Mouse (Mus musculus): Measurements from ENCODE around the gene Sh3gl1. TPM values are rescaled to one million over a fixed set of nuclear protein-coding genes. Genes with fewer than 3 reads are reported as not detected.

Gene Sh3gl1
- polyA plus RNA-seq, 1 experiment from 2014 or later = 127 TPM

- whole genome bisulfite sequencing = 69% methylated on average over 4 of the region's 4 CpGs
Observed at GRCm38 (mm10) chr17:56055945-56056678, 19.7 kb upstream of the Sh3gl1 start.

GRCm38 (mm10) chr17:56054938-56055337 is 18.5 kb upstream of the Sh3gl1 start:
- ATAC-seq (ENCODE audit: insufficient number of reproducible peaks, insufficient read depth, low FRiP score, low read depth) = no peak
- H3K4me2 ChIP-seq (replicated peaks; ENCODE audit: low read depth, low read length) = no peak overlapping the region
- H3K36me3 ChIP-seq (ENCODE audit: control insufficient read depth, insufficient read depth, low read length) = peaks cover 50% of the 10 kb centered on the region
- no peak overlapping the region for H3K9ac ChIP-seq (replicated peaks; ENCODE audit: low read depth, low read length)
- H3K27ac ChIP-seq (ENCODE audit: low read length) = no peak overlapping the region
- no peaks in the 10 kb centered on the region for H3K4me1 ChIP-seq (ENCODE audit: control insufficient read depth, insufficient read depth, low read length)
- H3K9me3 ChIP-seq (ENCODE audit: control insufficient read depth, low read depth, low read length) = no peaks in the 10 kb centered on the region
- H3K27me3 ChIP-seq (ENCODE audit: control insufficient read depth, insufficient read depth, low read length) = no peaks in the 10 kb centered on the region
- no peak overlapping the region for H3K4me3 ChIP-seq (ENCODE audit: low read depth, low read length)

More at GRCm38 (mm10) chr17:56055945-56056678, 19.7 kb upstream of the Sh3gl1 start:
- peaks cover 54% of the 10 kb centered on the region for H3K36me3 ChIP-seq (ENCODE audit: control insufficient read depth, insufficient read depth, low read length)
- no peak overlapping the region for H3K4me3 ChIP-seq (ENCODE audit: low read depth, low read length)
- ATAC-seq (ENCODE audit: insufficient number of reproducible peaks, insufficient read depth, low FRiP score, low read depth) = no peak
- H3K27ac ChIP-seq (ENCODE audit: low read length) = no peak overlapping the region
- H3K9me3 ChIP-seq (ENCODE audit: control insufficient read depth, low read depth, low read length) = no peaks in the 10 kb centered on the region
- H3K4me2 ChIP-seq (replicated peaks; ENCODE audit: low read depth, low read length) = no peak overlapping the region
- H3K9ac ChIP-seq (replicated peaks; ENCODE audit: low read depth, low read length) = no peak overlapping the region
- H3K27me3 ChIP-seq (ENCODE audit: control insufficient read depth, insufficient read depth, low read length) = no peaks in the 10 kb centered on the region
- no peaks in the 10 kb centered on the region for H3K4me1 ChIP-seq (ENCODE audit: control insufficient read depth, insufficient read depth, low read length)

GRCm38 (mm10) chr17:56051369-56051768 is 14.9 kb upstream of the Sh3gl1 start:
- WGBS = 73% methylated on average over 5 of the region's 5 CpGs
- peaks cover 50% of the 10 kb centered on the region for H3K36me3 ChIP-seq (ENCODE audit: control insufficient read depth, insufficient read depth, low read length)
- no peaks in the 10 kb centered on the region for H3K4me1 ChIP-seq (ENCODE audit: control insufficient read depth, insufficient read depth, low read length)
- no peak overlapping the region for H3K4me2 ChIP-seq (replicated peaks; ENCODE audit: low read depth, low read length)
- no peak overlapping the region for H3K9ac ChIP-seq (replicated peaks; ENCODE audit: low read depth, low read length)
- no peak overlapping the region for H3K27ac ChIP-seq (ENCODE audit: low read length)
- H3K4me3 ChIP-seq (ENCODE audit: low read depth, low read length) = no peak overlapping the region
- no peaks in the 10 kb centered on the region for H3K9me3 ChIP-seq (ENCODE audit: control insufficient read depth, low read depth, low read length)
- no peak; the same call in 1 of the 2 replicates for ATAC-seq (ENCODE audit: insufficient number of reproducible peaks, insufficient read depth, low FRiP score, low read depth)
- H3K27me3 ChIP-seq (ENCODE audit: control insufficient read depth, insufficient read depth, low read length) = no peaks in the 10 kb centered on the region

- H3K9ac ChIP-seq (replicated peaks; ENCODE audit: low read depth, low read length) = peak overlapping the region; percentile 87
- H3K4me3 ChIP-seq (ENCODE audit: low read depth, low read length) = peak overlapping the region; percentile 79
- peaks cover 10% of the 10 kb centered on the region; the same call in 1 of the 2 replicates for H3K4me1 ChIP-seq (ENCODE audit: control insufficient read depth, insufficient read depth, low read length)
- peak overlapping the region; percentile 86 for H3K27ac ChIP-seq (ENCODE audit: low read length)
- no peaks in the 10 kb centered on the region for H3K9me3 ChIP-seq (ENCODE audit: control insufficient read depth, low read depth, low read length)
- H3K36me3 ChIP-seq (ENCODE audit: control insufficient read depth, insufficient read depth, low read length) = peaks cover 14% of the 10 kb centered on the region
- no peaks in the 10 kb centered on the region for H3K27me3 ChIP-seq (ENCODE audit: control insufficient read depth, insufficient read depth, low read length)
- WGBS = 2% methylated on average over 12 of the region's 12 CpGs
- no peak for ATAC-seq (ENCODE audit: insufficient number of reproducible peaks, insufficient read depth, low FRiP score, low read depth)
- peak overlapping the region; percentile 79 for H3K4me2 ChIP-seq (replicated peaks; ENCODE audit: low read depth, low read length)
Observed at GRCm38 (mm10) chr17:56040857-56041163, 4.4 kb upstream of the Sh3gl1 start.

GRCm38 (mm10) chr17:56040030-56040856 is 3.8 kb upstream of the Sh3gl1 start, which contains the start of gene Chaf1a:
Gene Chaf1a, plus strand, starts transcription at chr17:56040439.
- ATAC-seq (ENCODE audit: insufficient number of reproducible peaks, insufficient read depth, low FRiP score, low read depth) = peak; percentile 89
- Histone ChIP-seq H3K4me3 (ENCODE audit: low read depth, low read length) (peak within 1 kb of the TSS; percentile 79), H3K27me3 (ENCODE audit: control insufficient read depth, insufficient read depth, low read length) (no peaks in the 10 kb centered on the region), H3K4me2 (replicated peaks; ENCODE audit: low read depth, low read length) (peak within 1 kb of the TSS; percentile 79), H3K36me3 (ENCODE audit: control insufficient read depth, insufficient read depth, low read length) (peaks cover 11% of the 10 kb centered on the region), H3K27ac (ENCODE audit: low read length) (peak within 1 kb of the TSS; percentile 86), H3K9ac (replicated peaks; ENCODE audit: low read depth, low read length) (peak within 1 kb of the TSS; percentile 87), H3K4me1 (ENCODE audit: control insufficient read depth, insufficient read depth, low read length) (peaks cover 15% of the 10 kb centered on the region), H3K9me3 (ENCODE audit: control insufficient read depth, low read depth, low read length) (no peaks in the 10 kb centered on the region)
- under 1% methylated on average over 68 of the region's 68 CpGs for WGBS

- Histone ChIP-seq H3K4me3 (ENCODE audit: low read depth, low read length) (peak overlapping the region; percentile 79; the same call in 1 of the 2 replicates), H3K27ac (ENCODE audit: low read length) (no peak overlapping the region), H3K9me3 (ENCODE audit: control insufficient read depth, low read depth, low read length) (no peaks in the 10 kb centered on the region), H3K4me1 (ENCODE audit: control insufficient read depth, insufficient read depth, low read length) (peaks cover 24% of the 10 kb centered on the region), H3K36me3 (ENCODE audit: control insufficient read depth, insufficient read depth, low read length) (peaks cover 10% of the 10 kb centered on the region), H3K4me2 (replicated peaks; ENCODE audit: low read depth, low read length) (peak overlapping the region; percentile 31), H3K27me3 (ENCODE audit: control insufficient read depth, insufficient read depth, low read length) (no peaks in the 10 kb centered on the region), H3K9ac (replicated peaks; ENCODE audit: low read depth, low read length) (no peak overlapping the region)
- no peak for ATAC-seq (ENCODE audit: insufficient number of reproducible peaks, insufficient read depth, low FRiP score, low read depth)
- 77% methylated on average over 4 of the region's 4 CpGs for WGBS
Observed at GRCm38 (mm10) chr17:56039345-56039744, 2.9 kb upstream of the Sh3gl1 start.

- Histone ChIP-seq H3K36me3 (ENCODE audit: control insufficient read depth, insufficient read depth, low read length) (peaks cover 12% of the 10 kb centered on the region), H3K9ac (replicated peaks; ENCODE audit: low read depth, low read length) (no peak overlapping the region), H3K27ac (ENCODE audit: low read length) (no peak overlapping the region), H3K27me3 (ENCODE audit: control insufficient read depth, insufficient read depth, low read length) (no peaks in the 10 kb centered on the region), H3K4me2 (replicated peaks; ENCODE audit: low read depth, low read length) (no peak overlapping the region), H3K4me3 (ENCODE audit: low read depth, low read length) (no peak overlapping the region), H3K4me1 (ENCODE audit: control insufficient read depth, insufficient read depth, low read length) (peaks cover 24% of the 10 kb centered on the region), H3K9me3 (ENCODE audit: control insufficient read depth, low read depth, low read length) (no peaks in the 10 kb centered on the region)
- WGBS = 84% methylated on average over 8 of the region's 8 CpGs
- no peak for ATAC-seq (ENCODE audit: insufficient number of reproducible peaks, insufficient read depth, low FRiP score, low read depth)
Observed at GRCm38 (mm10) chr17:56038583-56039261, 2.3 kb upstream of the Sh3gl1 start.

GRCm38 (mm10) chr17:56036901-56037287 is 459 bp upstream of the Sh3gl1 start:
- no peaks in the 10 kb centered on the region for H3K9me3 ChIP-seq (ENCODE audit: control insufficient read depth, low read depth, low read length)
- H3K36me3 ChIP-seq (ENCODE audit: control insufficient read depth, insufficient read depth, low read length) = peaks cover 16% of the 10 kb centered on the region
- ATAC-seq (ENCODE audit: insufficient number of reproducible peaks, insufficient read depth, low FRiP score, low read depth) = no peak
- 36% methylated on average over 13 of the region's 13 CpGs for WGBS
- 0 out of 2 replicates have a peak overlapping the region, but pooled peaks have one; percentile 25 for H3K9ac ChIP-seq (replicated peaks; ENCODE audit: low read depth, low read length)
- peak overlapping the region; percentile 82 for H3K4me3 ChIP-seq (ENCODE audit: low read depth, low read length)
- peak overlapping the region; percentile 48 for H3K4me2 ChIP-seq (replicated peaks; ENCODE audit: low read depth, low read length)
- H3K4me1 ChIP-seq (ENCODE audit: control insufficient read depth, insufficient read depth, low read length) = peaks cover 26% of the 10 kb centered on the region
- no peak overlapping the region for H3K27ac ChIP-seq (ENCODE audit: low read length)
- no peaks in the 10 kb centered on the region for H3K27me3 ChIP-seq (ENCODE audit: control insufficient read depth, insufficient read depth, low read length)
